Mouse (Mus musculus) midbrain, embryonic 12.5 days (tissue): Measurements from ENCODE around the gene Nudt17. TPM values are rescaled to one million over a fixed set of nuclear protein-coding genes. Genes with fewer than 3 reads are reported as not detected.
"Not testable (repeated sequence)": the region's sequence is repeated elsewhere in the genome, so short reads cannot be mapped to it uniquely, and the experiment has no call there.

ENCODE experiments used
- ATAC-seq: fragments of 200-750 bp; cut with Nextera tagmentation; 2 replicates; pipeline ENCODE4 v1.8.0; 2017; ENCODE audit warnings: low read depth, moderate TSS enrichment, moderate library complexity; ENCODE audit not compliant: low FRiP score
- H3K27ac ChIP-seq: fragments of 300-500 bp; sonication (generic); replicated peaks from 2 replicates; pipeline ENCODE4 v1.5.1; 2016; ENCODE audit warnings: mild to moderate bottlenecking
- H3K27me3 ChIP-seq: fragments of 300-500 bp; sonication (generic); 2 replicates; pipeline ENCODE4 v1.6.1; 2016; ENCODE audit warnings: mild to moderate bottlenecking
- H3K36me3 ChIP-seq: fragments of 300-500 bp; sonication (generic); 2 replicates; pipeline ENCODE4 v1.6.1; 2016
- H3K4me1 ChIP-seq: fragments of 300-500 bp; sonication (generic); 2 replicates; pipeline ENCODE4 v1.6.1; 2016
- H3K4me2 ChIP-seq: fragments of 300-500 bp; sonication (generic); replicated peaks from 2 replicates; pipeline ENCODE4 v1.6.1; 2016; ENCODE audit warnings: mild to moderate bottlenecking, moderate library complexity
- H3K4me3 ChIP-seq: fragments of 300-500 bp; sonication (generic); 2 replicates; pipeline ENCODE4 v1.5.1; 2016; ENCODE audit warnings: mild to moderate bottlenecking
- H3K9ac ChIP-seq: fragments of 300-500 bp; sonication (generic); replicated peaks from 2 replicates; pipeline ENCODE4 v1.6.1; 2016; ENCODE audit warnings: mild to moderate bottlenecking, moderate library complexity
- H3K9me3 ChIP-seq: fragments of 300-500 bp; sonication (generic); 2 replicates; pipeline ENCODE4 v1.6.1; 2016; ENCODE audit warnings: mild to moderate bottlenecking
- WGBS: fragments of 180-500 bp; shearing (Covaris S2); methylation state at CpG from one replicate; pipeline ENCODE4 v1.1.7; 2016; 5-methylcytosine and 5-hydroxymethylcytosine counted together
- polyA plus RNA-seq: library from polyadenylated mRNA; unstranded; fragments of >200 nt; fragmentation: Nextera tagmentation; extraction: Ambion mirVana; gene quantifications from 2 replicates; pipeline ENCODE4 v1.2.1, GENCODE M21; 2016

The Nudt17 gene
- polyA plus RNA-seq: 12.6 and 13.0 TPM in 2 replicates

- peak within 1 kb of the TSS; percentile 65 for H3K9ac ChIP-seq
- H3K27me3 ChIP-seq: peaks cover 16% of the 10 kb centered on the region
- H3K9me3 ChIP-seq: no peaks in the 10 kb centered on the region
- peaks cover 50% of the 10 kb centered on the region for H3K36me3 ChIP-seq
- peak within 1 kb of the TSS; percentile 51 for H3K4me3 ChIP-seq
- WGBS: 6% methylated on average over 42 of the region's 42 CpGs
- peak; percentile 89 for ATAC-seq
- H3K4me2 ChIP-seq: peak within 1 kb of the TSS; percentile 93
- peaks cover 7% of the 10 kb centered on the region; the same call in 1 of the 2 replicates for H3K4me1 ChIP-seq
- no peak within 1 kb of the TSS for H3K27ac ChIP-seq
Observed at GRCm38 (mm10) chr3:96707903-96708683, at the start of gene Nudt17. Nudt17 (minus strand) TSS chr3:96708562.

- ATAC-seq: no peak
- H3K27me3 ChIP-seq: no peaks in the 10 kb centered on the region
- WGBS: 63% methylated on average over 7 of the region's 7 CpGs
Observed at GRCm38 (mm10) chr3:96757691-96758090, 49.3 kb upstream of the Nudt17 start.

GRCm38 (mm10) chr3:96755935-96756334 lies 47.6 kb upstream of the Nudt17 start:
- H3K27me3 ChIP-seq: no peaks in the 10 kb centered on the region
- H3K4me1 ChIP-seq: no peaks in the 10 kb centered on the region
- no peaks in the 10 kb centered on the region for H3K36me3 ChIP-seq
- H3K9me3 ChIP-seq: no peaks in the 10 kb centered on the region
- H3K9ac ChIP-seq: no peak overlapping the region
- H3K4me2 ChIP-seq: no peak overlapping the region
- 95% methylated on average over 1 of the region's 1 CpGs for WGBS
- no peak for ATAC-seq
- no peak overlapping the region for H3K4me3 ChIP-seq
- H3K27ac ChIP-seq: no peak overlapping the region

More at GRCm38 (mm10) chr3:96757691-96758090, 49.3 kb upstream of the Nudt17 start:
- Histone ChIP-seq H3K9ac (no peak overlapping the region), H3K9me3 (no peaks in the 10 kb centered on the region), H3K4me2 (no peak overlapping the region), H3K4me1 (no peaks in the 10 kb centered on the region), H3K4me3 (no peak overlapping the region), H3K36me3 (no peaks in the 10 kb centered on the region), H3K27ac (no peak overlapping the region)

- Histone ChIP-seq H3K4me3 (no peak overlapping the region), H3K4me2 (no peak overlapping the region), H3K36me3 (no peaks in the 10 kb centered on the region), H3K9me3 (no peaks in the 10 kb centered on the region), H3K27me3 (no peaks in the 10 kb centered on the region), H3K27ac (no peak overlapping the region), H3K9ac (no peak overlapping the region), H3K4me1 (no peaks in the 10 kb centered on the region)
- ATAC-seq: no peak
- WGBS: 92% methylated on average over 1 of the region's 1 CpGs
Observed at GRCm38 (mm10) chr3:96746829-96747228, 38.5 kb upstream of the Nudt17 start.

DNA sequence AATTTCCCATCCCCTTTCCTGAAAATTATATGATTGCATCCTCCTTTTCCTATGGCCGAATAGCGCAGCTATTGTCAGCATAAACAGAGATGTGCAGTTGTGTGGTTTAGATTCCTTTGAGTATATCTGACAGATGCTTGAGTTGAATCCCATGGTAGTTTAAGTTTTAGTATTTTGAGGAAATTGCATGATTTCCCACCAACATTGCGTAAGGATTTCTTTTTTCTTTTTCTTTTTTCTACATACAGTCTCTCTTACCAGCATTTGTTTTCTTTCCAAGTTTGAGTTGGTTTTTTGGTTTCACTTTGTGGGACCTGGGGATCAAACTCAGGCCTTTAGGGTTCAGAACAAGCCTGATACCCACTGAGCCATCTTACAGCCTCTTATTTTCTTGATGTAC lies 36.0 kb upstream of the Nudt17 start:
- ATAC-seq: no peak
- Histone ChIP-seq H3K4me3 (no peak overlapping the region), H3K4me1 (no peaks in the 10 kb centered on the region), H3K4me2 (no peak overlapping the region), H3K9me3 (no peaks in the 10 kb centered on the region), H3K36me3 (no peaks in the 10 kb centered on the region), H3K27me3 (no peaks in the 10 kb centered on the region), H3K27ac (no peak overlapping the region), H3K9ac (no peak overlapping the region)
- 97% methylated on average over 3 of the region's 3 CpGs for WGBS

GRCm38 (mm10) chr3:96740279-96740678 lies 31.9 kb upstream of the Nudt17 start:
- not testable (repeated sequence) for ATAC-seq, H3K27me3 ChIP-seq, H3K4me2 ChIP-seq, H3K4me1 ChIP-seq, H3K4me3 ChIP-seq, H3K9ac ChIP-seq, H3K9me3 ChIP-seq, H3K27ac ChIP-seq, H3K36me3 ChIP-seq

DNA sequence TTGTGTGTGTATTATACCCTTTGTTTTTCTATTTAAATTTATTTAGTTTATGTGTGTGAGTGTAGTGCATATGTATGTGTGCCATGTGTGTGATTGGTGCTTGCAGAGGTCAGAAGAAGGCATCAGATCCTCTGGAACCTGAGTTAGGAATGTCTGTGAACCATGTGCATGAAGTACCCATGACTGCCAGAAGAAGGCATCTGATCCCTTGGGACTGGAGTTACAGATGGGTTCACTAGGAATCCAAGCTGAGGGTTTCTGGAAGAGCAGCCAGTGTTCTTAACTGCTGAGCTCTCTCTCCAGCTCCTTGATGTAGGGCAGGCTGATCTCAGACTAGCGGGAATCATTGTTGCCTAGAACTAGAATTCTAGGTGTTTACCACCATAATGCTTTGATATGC lies 29.6 kb upstream of the Nudt17 start:
- H3K9me3 ChIP-seq: no peaks in the 10 kb centered on the region
- no peaks in the 10 kb centered on the region for H3K36me3 ChIP-seq
- ATAC-seq: no peak
- no peak overlapping the region for H3K27ac ChIP-seq
- H3K27me3 ChIP-seq: no peaks in the 10 kb centered on the region
- 90% methylated on average over 1 of the region's 1 CpGs for WGBS
- H3K4me1 ChIP-seq: peaks cover 8% of the 10 kb centered on the region; the same call in 1 of the 2 replicates
- no peak overlapping the region for H3K9ac ChIP-seq
- no peak overlapping the region for H3K4me3 ChIP-seq
- no peak overlapping the region for H3K4me2 ChIP-seq

- no peak for ATAC-seq
Observed at GRCm38 (mm10) chr3:96737013-96737740, 28.8 kb upstream of the Nudt17 start.

GRCm38 (mm10) chr3:96735200-96735599 lies 26.8 kb upstream of the Nudt17 start:
- 86% methylated on average over 2 of the region's 2 CpGs for WGBS

More at GRCm38 (mm10) chr3:96737013-96737740, 28.8 kb upstream of the Nudt17 start:
- Histone ChIP-seq H3K9ac (no peak overlapping the region), H3K27me3 (no peaks in the 10 kb centered on the region), H3K4me3 (no peak overlapping the region), H3K27ac (no peak overlapping the region), H3K4me1 (peaks cover 8% of the 10 kb centered on the region; the same call in 1 of the 2 replicates), H3K4me2 (no peak overlapping the region), H3K36me3 (no peaks in the 10 kb centered on the region), H3K9me3 (no peaks in the 10 kb centered on the region)
- 59% methylated on average over 1 of the region's 1 CpGs for WGBS

DNA sequence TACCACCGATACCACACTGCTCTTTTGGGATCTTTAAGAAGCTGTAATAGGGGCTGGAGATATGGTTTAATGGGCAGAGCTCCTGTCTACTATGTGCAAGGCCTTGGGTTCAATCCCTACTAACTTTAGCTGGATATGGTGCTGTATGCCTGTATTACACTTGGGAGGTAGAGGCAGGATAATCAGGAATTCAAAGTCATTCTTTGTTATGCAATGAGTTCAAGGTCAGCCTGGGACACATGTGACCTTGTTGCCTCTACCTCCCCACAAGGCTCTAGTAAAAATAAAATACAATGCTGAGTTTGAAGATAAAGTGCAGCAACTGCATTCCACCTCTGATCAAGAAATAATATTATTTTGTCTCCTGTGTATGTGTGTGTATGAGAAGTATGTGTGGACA lies 25.6 kb upstream of the Nudt17 start:
- Histone ChIP-seq H3K9ac (no peak overlapping the region), H3K4me3 (no peak overlapping the region), H3K4me1 (peaks cover 16% of the 10 kb centered on the region), H3K36me3 (no peaks in the 10 kb centered on the region), H3K27ac (no peak overlapping the region), H3K27me3 (no peaks in the 10 kb centered on the region), H3K9me3 (no peaks in the 10 kb centered on the region), H3K4me2 (no peak overlapping the region)
- no peak for ATAC-seq
- 97% methylated on average over 1 of the region's 1 CpGs for WGBS

More at GRCm38 (mm10) chr3:96735200-96735599, 26.8 kb upstream of the Nudt17 start:
- H3K4me2 ChIP-seq: no peak overlapping the region
- no peak for ATAC-seq
- H3K27me3 ChIP-seq: no peaks in the 10 kb centered on the region
- H3K4me1 ChIP-seq: peaks cover 14% of the 10 kb centered on the region
- H3K27ac ChIP-seq: no peak overlapping the region
- H3K36me3 ChIP-seq: no peaks in the 10 kb centered on the region
- no peak overlapping the region for H3K4me3 ChIP-seq
- H3K9me3 ChIP-seq: no peaks in the 10 kb centered on the region
- no peak overlapping the region for H3K9ac ChIP-seq

- H3K9ac ChIP-seq: no peak overlapping the region
- H3K36me3 ChIP-seq: no peaks in the 10 kb centered on the region
- no peak overlapping the region for H3K4me2 ChIP-seq
- no peak overlapping the region for H3K27ac ChIP-seq
- H3K4me1 ChIP-seq: peaks cover 23% of the 10 kb centered on the region
- ATAC-seq: no peak
- 75% methylated on average over 5 of the region's 5 CpGs for WGBS
- H3K4me3 ChIP-seq: no peak overlapping the region
- H3K27me3 ChIP-seq: no peaks in the 10 kb centered on the region
- H3K9me3 ChIP-seq: no peaks in the 10 kb centered on the region
Observed at GRCm38 (mm10) chr3:96730785-96731184, 22.4 kb upstream of the Nudt17 start.

DNA sequence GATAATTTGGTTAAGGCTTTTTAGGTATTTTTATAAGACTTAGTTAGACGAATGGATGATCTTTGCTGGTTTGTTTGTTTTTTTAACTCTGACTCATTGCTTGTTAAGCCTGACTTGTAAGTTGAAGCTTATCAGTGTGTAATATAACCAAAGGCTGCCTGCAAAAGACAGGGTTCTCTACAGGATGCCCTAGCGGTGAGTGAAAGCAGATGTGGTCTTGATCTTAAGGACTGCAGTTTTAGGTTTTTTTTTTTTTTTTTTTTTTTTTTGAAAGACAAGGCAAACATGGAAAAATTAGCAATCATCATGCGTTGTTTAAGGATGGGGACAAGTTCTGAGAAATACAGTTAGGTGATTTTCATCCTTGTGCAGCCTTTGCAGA lies 21.0 kb upstream of the Nudt17 start:
- Histone ChIP-seq H3K27me3 (no peaks in the 10 kb centered on the region), H3K9me3 (no peaks in the 10 kb centered on the region), H3K27ac (no peak overlapping the region), H3K9ac (no peak overlapping the region), H3K4me2 (peak overlapping the region; percentile 69; the same call in 1 of the 2 replicates), H3K4me1 (peaks cover 23% of the 10 kb centered on the region), H3K4me3 (no peak overlapping the region), H3K36me3 (no peaks in the 10 kb centered on the region)
- 71% methylated on average over 3 of the region's 3 CpGs for WGBS
- ATAC-seq: no peak
